Mouse (Mus musculus): ENCODE measurements around the gene Col20a1. TPM values are rescaled to one million over a fixed set of nuclear protein-coding genes. Genes with fewer than 3 reads are reported as not detected.

The Col20a1 gene
- polyA plus RNA-seq, 1 experiment from 2014 or later: 0.33 TPM

DNA sequence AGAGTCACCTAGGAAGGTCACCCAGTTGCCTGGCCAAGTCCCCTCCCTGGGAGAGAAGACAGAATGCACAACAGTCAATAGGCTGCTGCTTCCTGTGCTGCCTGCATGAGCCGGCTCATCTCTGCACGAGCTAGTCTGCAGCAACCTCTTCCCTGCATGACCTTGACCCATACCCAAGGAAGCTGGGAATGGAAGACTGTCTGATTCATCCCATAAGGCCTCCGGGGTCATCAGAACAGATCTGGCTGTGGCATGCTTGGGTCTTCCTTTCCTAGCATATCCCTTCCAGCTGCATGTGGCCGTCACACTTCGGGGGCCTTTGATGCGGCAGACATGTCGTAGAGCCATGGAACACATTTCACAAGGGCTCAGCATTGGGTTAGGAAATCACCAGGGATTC is 48.9 kb downstream of the Col20a1 start:
- H3K36me3 ChIP-seq (ENCODE audit: inconsistent target): no peaks in the 10 kb centered on the region
- no peak overlapping the region for H3K27ac ChIP-seq
- no peak overlapping the region for H3K4me3 ChIP-seq (ENCODE audit: inconsistent target)
- no peaks in the 10 kb centered on the region for H3K79me2 ChIP-seq (ENCODE audit: inconsistent target)
- WGBS (ENCODE audit: missing documents): 90% methylated on average over 7 of the region's 7 CpGs

GRCm38 (mm10) chr2:181036561-181036960 is 50.2 kb downstream of the Col20a1 start:
- H3K79me2 ChIP-seq (ENCODE audit: inconsistent target): no peaks in the 10 kb centered on the region
- no peak overlapping the region for H3K27ac ChIP-seq
- H3K36me3 ChIP-seq (ENCODE audit: inconsistent target): no peaks in the 10 kb centered on the region
- 67% methylated on average over 6 of the region's 6 CpGs for WGBS (ENCODE audit: missing documents)
- H3K4me3 ChIP-seq (ENCODE audit: inconsistent target): no peak overlapping the region

GRCm38 (mm10) chr2:181038644-181039355 is 52.5 kb downstream of the Col20a1 start:
- Histone ChIP-seq H3K36me3 (ENCODE audit: inconsistent target) (no peaks in the 10 kb centered on the region), H3K27ac (no peak overlapping the region), H3K4me3 (ENCODE audit: inconsistent target) (no peak overlapping the region), H3K79me2 (ENCODE audit: inconsistent target) (no peaks in the 10 kb centered on the region)
- 2% methylated on average over 60 of the region's 63 CpGs for WGBS (ENCODE audit: missing documents)

GRCm38 (mm10) chr2:181039356-181039680 is 53.0 kb downstream of the Col20a1 start:
- no peak overlapping the region for H3K4me3 ChIP-seq (ENCODE audit: inconsistent target)
- no peak overlapping the region for H3K27ac ChIP-seq
- H3K36me3 ChIP-seq (ENCODE audit: inconsistent target): no peaks in the 10 kb centered on the region
- WGBS (ENCODE audit: missing documents): 5% methylated on average over 16 of the region's 16 CpGs
- H3K79me2 ChIP-seq (ENCODE audit: inconsistent target): no peaks in the 10 kb centered on the region

DNA sequence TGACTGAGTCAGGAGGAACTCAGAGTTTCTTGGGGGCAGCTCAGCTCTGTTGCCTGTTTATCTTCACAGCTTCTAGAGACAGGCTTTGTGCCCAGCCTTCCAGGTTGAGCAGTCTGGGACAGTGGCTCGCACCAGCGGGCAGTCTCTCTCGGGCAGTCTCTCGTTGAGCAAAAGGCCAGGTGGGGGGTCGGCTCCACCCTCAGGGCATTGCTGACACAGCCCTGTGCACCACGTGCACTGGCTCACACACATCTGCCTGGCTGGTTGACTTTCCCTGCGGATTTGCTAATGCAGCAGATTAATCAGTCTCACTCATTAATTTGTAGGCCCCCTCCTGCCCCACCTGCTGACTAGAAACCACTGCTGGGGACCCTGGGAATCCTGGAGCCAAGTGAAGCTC is 55.6 kb downstream of the Col20a1 start:
- Histone ChIP-seq H3K27ac (no peak overlapping the region), H3K79me2 (ENCODE audit: inconsistent target) (no peaks in the 10 kb centered on the region), H3K4me3 (ENCODE audit: inconsistent target) (no peak overlapping the region), H3K36me3 (ENCODE audit: inconsistent target) (no peaks in the 10 kb centered on the region)
- WGBS (ENCODE audit: missing documents): 15% methylated on average over 7 of the region's 7 CpGs

GRCm38 (mm10) chr2:181042376-181042775 is 56.0 kb downstream of the Col20a1 start:
- Histone ChIP-seq H3K4me3 (ENCODE audit: inconsistent target) (no peak overlapping the region), H3K36me3 (ENCODE audit: inconsistent target) (no peaks in the 10 kb centered on the region), H3K27ac (no peak overlapping the region), H3K79me2 (ENCODE audit: inconsistent target) (no peaks in the 10 kb centered on the region)

GRCm38 (mm10) chr2:181043437-181043836 is 57.1 kb downstream of the Col20a1 start, which contains the start of gene Chrna4:
Gene Chrna4 (minus strand): TSS chr2:181043546.
- Histone ChIP-seq H3K27ac (no peak within 1 kb of the TSS), H3K79me2 (ENCODE audit: inconsistent target) (no peaks in the 10 kb centered on the region), H3K4me3 (ENCODE audit: inconsistent target) (no peak within 1 kb of the TSS), H3K36me3 (ENCODE audit: inconsistent target) (no peaks in the 10 kb centered on the region)
- 72% methylated on average over 3 of the region's 3 CpGs for WGBS (ENCODE audit: missing documents)

- 59% methylated on average over 3 of the region's 3 CpGs for WGBS (ENCODE audit: missing documents)
- H3K4me3 ChIP-seq (ENCODE audit: inconsistent target): no peak overlapping the region
- no peaks in the 10 kb centered on the region for H3K36me3 ChIP-seq (ENCODE audit: inconsistent target)
- H3K27ac ChIP-seq: no peak overlapping the region
- no peaks in the 10 kb centered on the region for H3K79me2 ChIP-seq (ENCODE audit: inconsistent target)
Measured at GRCm38 (mm10) chr2:181044001-181044400, 57.7 kb downstream of the Col20a1 start.

GRCm38 (mm10) chr2:181048252-181048945 is 62.1 kb downstream of the Col20a1 start:
- Histone ChIP-seq H3K27ac (no peak overlapping the region), H3K36me3 (ENCODE audit: inconsistent target) (no peaks in the 10 kb centered on the region), H3K79me2 (ENCODE audit: inconsistent target) (no peaks in the 10 kb centered on the region), H3K4me3 (ENCODE audit: inconsistent target) (no peak overlapping the region)
- WGBS (ENCODE audit: missing documents): 68% methylated on average over 7 of the region's 7 CpGs

- WGBS (ENCODE audit: missing documents): 82% methylated on average over 9 of the region's 9 CpGs
- Histone ChIP-seq H3K79me2 (ENCODE audit: inconsistent target) (no peaks in the 10 kb centered on the region), H3K27ac (no peak overlapping the region), H3K36me3 (ENCODE audit: inconsistent target) (no peaks in the 10 kb centered on the region), H3K4me3 (ENCODE audit: inconsistent target) (no peak overlapping the region)
Measured at GRCm38 (mm10) chr2:181048986-181049385, 62.7 kb downstream of the Col20a1 start.

GRCm38 (mm10) chr2:181052171-181052570 is 65.8 kb downstream of the Col20a1 start:
- no peak overlapping the region for H3K4me3 ChIP-seq (ENCODE audit: inconsistent target)
- 91% methylated on average over 1 of the region's 1 CpGs for WGBS (ENCODE audit: missing documents)
- H3K36me3 ChIP-seq (ENCODE audit: inconsistent target): no peaks in the 10 kb centered on the region
- no peak overlapping the region for H3K27ac ChIP-seq
- H3K79me2 ChIP-seq (ENCODE audit: inconsistent target): no peaks in the 10 kb centered on the region

DNA sequence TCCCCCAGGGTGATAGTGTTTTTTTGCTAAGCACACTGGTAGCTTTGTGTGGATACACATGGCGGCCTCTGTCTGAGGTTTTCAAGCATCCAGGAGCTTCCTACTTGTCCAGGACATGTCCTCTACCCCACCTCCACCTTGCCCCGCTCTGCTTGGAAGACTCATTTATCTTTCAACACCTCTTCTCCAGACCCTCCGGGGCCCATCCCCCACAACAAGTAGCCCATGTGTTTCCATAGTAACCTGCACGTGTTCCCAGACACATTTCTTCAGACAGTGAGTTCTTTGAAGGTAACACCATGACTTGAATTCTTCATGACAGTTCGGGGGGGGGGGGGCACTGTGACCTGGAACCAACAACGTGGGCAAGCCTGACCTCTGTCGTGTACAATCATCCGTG is 71.0 kb downstream of the Col20a1 start:
- Histone ChIP-seq H3K27ac (no peak overlapping the region), H3K79me2 (ENCODE audit: inconsistent target) (no peaks in the 10 kb centered on the region), H3K4me3 (ENCODE audit: inconsistent target) (no peak overlapping the region), H3K36me3 (ENCODE audit: inconsistent target) (no peaks in the 10 kb centered on the region)
- WGBS (ENCODE audit: missing documents): 66% methylated on average over 8 of the region's 8 CpGs

GRCm38 (mm10) chr2:181058193-181058592 is 71.9 kb downstream of the Col20a1 start:
- no peak overlapping the region for H3K4me3 ChIP-seq (ENCODE audit: inconsistent target)
- no peaks in the 10 kb centered on the region for H3K79me2 ChIP-seq (ENCODE audit: inconsistent target)
- WGBS (ENCODE audit: missing documents): 37% methylated on average over 3 of the region's 3 CpGs
- H3K36me3 ChIP-seq (ENCODE audit: inconsistent target): no peaks in the 10 kb centered on the region
- no peak overlapping the region for H3K27ac ChIP-seq

DNA sequence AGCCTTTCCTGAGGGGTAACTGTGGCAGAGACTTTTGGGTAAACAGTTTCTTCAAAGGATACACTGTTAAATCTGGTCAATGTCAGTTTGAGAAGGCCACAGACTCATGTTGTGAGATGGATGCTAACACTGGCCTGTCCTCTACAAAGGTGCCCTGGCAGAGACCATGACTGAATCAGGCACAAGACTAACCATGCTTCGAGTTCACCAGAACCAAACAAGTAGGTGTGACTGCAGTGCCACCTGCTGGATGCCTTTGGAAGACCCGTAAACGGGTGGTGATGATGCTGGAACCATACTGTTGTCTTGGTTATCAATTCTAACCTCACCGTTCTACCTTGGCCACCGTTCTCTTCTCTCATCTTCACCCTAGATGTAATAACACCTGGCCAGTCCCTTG is 73.8 kb downstream of the Col20a1 start:
- Histone ChIP-seq H3K79me2 (ENCODE audit: inconsistent target) (no peaks in the 10 kb centered on the region), H3K27ac (no peak overlapping the region), H3K36me3 (ENCODE audit: inconsistent target) (no peaks in the 10 kb centered on the region), H3K4me3 (ENCODE audit: inconsistent target) (no peak overlapping the region)
- 17% methylated on average over 5 of the region's 5 CpGs for WGBS (ENCODE audit: missing documents)

DNA sequence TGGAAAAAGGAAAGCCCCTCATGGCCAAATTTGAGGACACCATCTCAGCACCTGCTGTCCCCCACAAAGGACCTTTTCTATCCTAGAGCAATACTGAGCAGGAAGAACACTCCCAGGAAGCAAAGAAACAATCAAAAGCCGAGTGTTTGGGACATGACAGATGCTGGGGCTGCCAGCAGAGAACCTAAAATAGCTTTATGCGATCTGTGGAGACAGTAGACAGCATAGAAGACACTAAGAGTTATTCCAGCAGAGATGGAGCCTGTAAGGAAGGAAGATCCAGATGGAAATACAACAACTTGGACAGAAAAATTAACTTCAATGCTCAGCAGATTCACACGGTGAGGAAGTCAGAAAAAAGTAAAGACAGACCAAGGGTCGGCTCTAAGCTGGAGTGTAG is 79.5 kb downstream of the Col20a1 start:
- Histone ChIP-seq H3K36me3 (ENCODE audit: inconsistent target) (no peaks in the 10 kb centered on the region), H3K27ac (no peak overlapping the region), H3K79me2 (ENCODE audit: inconsistent target) (no peaks in the 10 kb centered on the region), H3K4me3 (ENCODE audit: inconsistent target) (no peak overlapping the region)
- WGBS (ENCODE audit: missing documents): 43% methylated on average over 4 of the region's 4 CpGs
